Mouse (Mus musculus): ENCODE results near the gene Snap23. TPM values are rescaled to one million over a fixed set of nuclear protein-coding genes. Genes with fewer than 3 reads are reported as not detected.
A peak's percentile ranks its signal among the peaks of the same experiment; 100 is the strongest.

Gene Snap23
- 3.9 and 4.0 TPM in 2 replicates for polyA plus RNA-seq (2012; rRNA removed)

- peak; percentile 75 to 86 for DNase-seq (ENCODE audit: low read depth in 1 of 2, low spot score in 2 of 2)
- Histone ChIP-seq H3K27me3 (ENCODE audit: control insufficient read depth, insufficient read depth, low read length) (no peaks in the 10 kb centered on the region), H3K4me3 (ENCODE audit: extremely low read depth, insufficient read depth, insufficient read length) (peak within 1 kb of the TSS; percentile 77), H3K4me1 (ENCODE audit: control insufficient read depth, insufficient read depth, insufficient read length) (peaks cover 3% of the 10 kb centered on the region; the same call in 1 of the 2 replicates), H3K27ac (ENCODE audit: insufficient read depth, low read length) (peak within 1 kb of the TSS; percentile 68), H3K36me3 (ENCODE audit: control insufficient read depth, insufficient read depth, low read length) (no peaks in the 10 kb centered on the region)
- 2% methylated on average over 42 of the region's 42 CpGs for WGBS
- TF ChIP-seq CTCF (IDR thresholded peaks at IDR 0.05; ENCODE audit: extremely low read depth, insufficient read depth, insufficient read length, insufficient replicate concordance) (no peak), POLR2A (IDR thresholded peaks at IDR 0.05; ENCODE audit: low read depth, low read length) (0 out of 2 replicates have a peak, but pooled peaks have one; percentile 34)
Measured at GRCm38 (mm10) chr2:120566886-120567797, at the start of gene Snap23. TSS of gene Snap23 (plus strand) at chr2:120567671.

DNA sequence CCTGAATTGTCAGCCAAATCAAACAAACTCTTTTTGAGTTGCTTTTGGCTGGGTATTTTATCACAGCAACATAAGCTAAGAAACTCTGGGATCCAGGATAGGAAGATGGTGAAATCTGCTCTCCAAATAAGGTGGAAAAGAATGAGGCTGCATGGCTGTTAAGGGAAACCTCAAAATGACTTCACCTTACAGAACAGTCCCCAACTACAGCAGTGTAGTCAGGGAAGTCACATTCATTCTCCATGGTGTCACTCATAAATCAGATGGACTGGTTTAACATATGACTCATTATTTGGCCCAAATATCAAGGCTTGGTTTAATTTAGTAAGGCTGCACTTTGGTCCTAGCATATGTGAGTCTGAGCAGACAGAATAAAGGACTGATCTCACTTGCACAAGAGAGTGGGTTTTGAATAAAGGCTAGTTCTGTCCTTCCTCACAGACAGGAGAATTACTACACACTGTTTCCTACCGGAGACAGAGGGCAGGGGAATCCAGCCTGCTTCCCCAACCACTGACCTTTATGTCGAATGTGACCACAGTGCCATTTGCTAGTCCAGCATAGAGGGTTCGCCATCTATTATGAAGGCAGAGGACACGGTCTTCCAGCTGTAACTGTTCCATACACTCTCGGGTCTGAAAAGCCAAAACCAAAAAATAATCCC, 48.8 kb upstream of the Snap23 start:
- Histone ChIP-seq H3K4me1 (ENCODE audit: control insufficient read depth, insufficient read depth, insufficient read length) (no peaks in the 10 kb centered on the region), H3K27ac (ENCODE audit: insufficient read depth, low read length) (no peak overlapping the region), H3K27me3 (ENCODE audit: control insufficient read depth, insufficient read depth, low read length) (no peaks in the 10 kb centered on the region), H3K4me3 (ENCODE audit: extremely low read depth, insufficient read depth, insufficient read length) (no peak overlapping the region), H3K36me3 (ENCODE audit: control insufficient read depth, insufficient read depth, low read length) (peaks cover 44% of the 10 kb centered on the region)
- no peak for DNase-seq (ENCODE audit: low read depth in 1 of 2, low spot score in 2 of 2)
- TF ChIP-seq CTCF (IDR thresholded peaks at IDR 0.05; ENCODE audit: extremely low read depth, insufficient read depth, insufficient read length, insufficient replicate concordance) (no peak), POLR2A (IDR thresholded peaks at IDR 0.05; ENCODE audit: low read depth, low read length) (no peak)
- WGBS: 94% methylated on average over 5 of the region's 5 CpGs

- Histone ChIP-seq H3K27ac (ENCODE audit: insufficient read depth, low read length) (no peak overlapping the region), H3K27me3 (ENCODE audit: control insufficient read depth, insufficient read depth, low read length) (no peaks in the 10 kb centered on the region), H3K4me1 (ENCODE audit: control insufficient read depth, insufficient read depth, insufficient read length) (no peaks in the 10 kb centered on the region), H3K36me3 (ENCODE audit: control insufficient read depth, insufficient read depth, low read length) (peaks cover 52% of the 10 kb centered on the region), H3K4me3 (ENCODE audit: extremely low read depth, insufficient read depth, insufficient read length) (no peak overlapping the region)
- no peak for DNase-seq (ENCODE audit: low read depth in 1 of 2, low spot score in 2 of 2)
- TF ChIP-seq POLR2A (IDR thresholded peaks at IDR 0.05; ENCODE audit: low read depth, low read length) (no peak), CTCF (IDR thresholded peaks at IDR 0.05; ENCODE audit: extremely low read depth, insufficient read depth, insufficient read length, insufficient replicate concordance) (no peak)
- 87% methylated on average over 5 of the region's 5 CpGs for WGBS
Measured at GRCm38 (mm10) chr2:120526771-120527170, 40.7 kb upstream of the Snap23 start.

- Histone ChIP-seq H3K27me3 (ENCODE audit: control insufficient read depth, insufficient read depth, low read length) (no peaks in the 10 kb centered on the region), H3K27ac (ENCODE audit: insufficient read depth, low read length) (no peak overlapping the region), H3K4me3 (ENCODE audit: extremely low read depth, insufficient read depth, insufficient read length) (no peak overlapping the region), H3K36me3 (ENCODE audit: control insufficient read depth, insufficient read depth, low read length) (peaks cover 58% of the 10 kb centered on the region), H3K4me1 (ENCODE audit: control insufficient read depth, insufficient read depth, insufficient read length) (no peaks in the 10 kb centered on the region)
- no peak for DNase-seq (ENCODE audit: low read depth in 1 of 2, low spot score in 2 of 2)
- no peak for TF ChIP-seq CTCF (IDR thresholded peaks at IDR 0.05; ENCODE audit: extremely low read depth, insufficient read depth, insufficient read length, insufficient replicate concordance)
- TF ChIP-seq POLR2A (IDR thresholded peaks at IDR 0.05; ENCODE audit: low read depth, low read length): no peak
Measured at GRCm38 (mm10) chr2:120529531-120529930, 37.9 kb upstream of the Snap23 start.

GRCm38 (mm10) chr2:120531223-120531622, 36.2 kb upstream of the Snap23 start:
- Histone ChIP-seq H3K4me1 (ENCODE audit: control insufficient read depth, insufficient read depth, insufficient read length) (no peaks in the 10 kb centered on the region), H3K4me3 (ENCODE audit: extremely low read depth, insufficient read depth, insufficient read length) (no peak overlapping the region), H3K36me3 (ENCODE audit: control insufficient read depth, insufficient read depth, low read length) (peaks cover 56% of the 10 kb centered on the region), H3K27ac (ENCODE audit: insufficient read depth, low read length) (no peak overlapping the region), H3K27me3 (ENCODE audit: control insufficient read depth, insufficient read depth, low read length) (no peaks in the 10 kb centered on the region)
- no peak for DNase-seq (ENCODE audit: low read depth in 1 of 2, low spot score in 2 of 2)
- TF ChIP-seq CTCF (IDR thresholded peaks at IDR 0.05; ENCODE audit: extremely low read depth, insufficient read depth, insufficient read length, insufficient replicate concordance) (no peak), POLR2A (IDR thresholded peaks at IDR 0.05; ENCODE audit: low read depth, low read length) (no peak)
- WGBS: 80% methylated on average over 4 of the region's 4 CpGs

GRCm38 (mm10) chr2:120539333-120539732, 28.1 kb upstream of the Snap23 start:
- peak overlapping the region; percentile 86 for H3K27ac ChIP-seq (ENCODE audit: insufficient read depth, low read length)
- no peak for DNase-seq (ENCODE audit: low read depth in 1 of 2, low spot score in 2 of 2)

More at GRCm38 (mm10) chr2:120539333-120539732, 28.1 kb upstream of the Snap23 start:
- TF ChIP-seq CTCF (IDR thresholded peaks at IDR 0.05; ENCODE audit: extremely low read depth, insufficient read depth, insufficient read length, insufficient replicate concordance) (no peak), POLR2A (IDR thresholded peaks at IDR 0.05; ENCODE audit: low read depth, low read length) (no peak)
- no peaks in the 10 kb centered on the region; the same call in 1 of the 2 replicates for H3K4me1 ChIP-seq (ENCODE audit: control insufficient read depth, insufficient read depth, insufficient read length)
- H3K4me3 ChIP-seq (ENCODE audit: extremely low read depth, insufficient read depth, insufficient read length): peak overlapping the region; percentile 31
- H3K36me3 ChIP-seq (ENCODE audit: control insufficient read depth, insufficient read depth, low read length): peaks cover 9% of the 10 kb centered on the region
- H3K27me3 ChIP-seq (ENCODE audit: control insufficient read depth, insufficient read depth, low read length): no peaks in the 10 kb centered on the region
- 45% methylated on average over 3 of the region's 3 CpGs for WGBS
